Mouse (Mus musculus) bone marrow, adult 2 months (tissue): ENCODE data around the gene Snx20.

Source experiments
- CTCF ChIP-seq: fragments of 200-500 bp; IDR thresholded peaks from 2 replicates; pipeline ENCODE4 v1.5.1; 2011; ENCODE audit warnings: low read length, control low read depth; ENCODE audit not compliant: control insufficient read depth, insufficient read depth
- POLR2A ChIP-seq: fragments of 200-500 bp; IDR thresholded peaks from 2 replicates; pipeline ENCODE4 v1.6.1; 2011; ENCODE audit warnings: low read depth, mild to moderate bottlenecking, control low read depth, low read length, borderline replicate concordance; ENCODE audit not compliant: control insufficient read depth

- TF ChIP-seq CTCF (no peak), POLR2A (no peak)
Measured at GRCm38 (mm10) chr8:88650016-88650708, 14.2 kb upstream of the Snx20 start.
